Mouse (Mus musculus): Measurements from ENCODE around the gene Gjc1.

The Gjc1 gene

GRCm38 (mm10) chr11:102771916-102772714 lies 47.4 kb downstream of the Gjc1 start:
- no peak for DNase-seq (ENCODE audit: low read depth)

GRCm38 (mm10) chr11:102770662-102771435 lies 48.7 kb downstream of the Gjc1 start:
- DNase-seq (ENCODE audit: low read depth): no peak

GRCm38 (mm10) chr11:102769993-102770661 lies 49.4 kb downstream of the Gjc1 start:
- DNase-seq (ENCODE audit: low read depth): no peak

GRCm38 (mm10) chr11:102769141-102769540 lies 50.4 kb downstream of the Gjc1 start:
- DNase-seq (ENCODE audit: low read depth): no peak

- DNase-seq (ENCODE audit: low read depth): no peak
These were observed 52.3 kb downstream of the Gjc1 start for GRCm38 (mm10) chr11:102767055-102767670.

GRCm38 (mm10) chr11:102765416-102765815 lies 54.1 kb downstream of the Gjc1 start:
- no peak for DNase-seq (ENCODE audit: low read depth)

- no peak for DNase-seq (ENCODE audit: low read depth)
These were observed 56.3 kb downstream of the Gjc1 start for GRCm38 (mm10) chr11:102763009-102763767.

- no peak for DNase-seq (ENCODE audit: low read depth)
These were observed 57.3 kb downstream of the Gjc1 start for GRCm38 (mm10) chr11:102762248-102762647.

GRCm38 (mm10) chr11:102761309-102762210 lies 57.9 kb downstream of the Gjc1 start, which contains the start of gene Adam11:
Adam11 (plus strand) TSS chr11:102761439.
- no peak for DNase-seq (ENCODE audit: low read depth)

GRCm38 (mm10) chr11:102760805-102761308 lies 58.6 kb downstream of the Gjc1 start:
- DNase-seq (ENCODE audit: low read depth): no peak

GRCm38 (mm10) chr11:102758977-102759376 lies 60.5 kb downstream of the Gjc1 start:
- no peak for DNase-seq (ENCODE audit: low read depth)

GRCm38 (mm10) chr11:102755391-102755790 lies 64.1 kb downstream of the Gjc1 start:
- no peak for DNase-seq (ENCODE audit: low read depth)

- DNase-seq (ENCODE audit: low read depth): no peak
These were observed 65.1 kb downstream of the Gjc1 start for GRCm38 (mm10) chr11:102754416-102754815.

GRCm38 (mm10) chr11:102753591-102754324 lies 65.7 kb downstream of the Gjc1 start:
- no peak for DNase-seq (ENCODE audit: low read depth)

GRCm38 (mm10) chr11:102752896-102753590 lies 66.5 kb downstream of the Gjc1 start:
- no peak for DNase-seq (ENCODE audit: low read depth)

- no peak for DNase-seq (ENCODE audit: low read depth)
These were observed 69.8 kb downstream of the Gjc1 start for GRCm38 (mm10) chr11:102749712-102750111.

All from fibroblast of lung, adult 2 months (primary cell).